Mouse (Mus musculus) embryo, embryonic 10 days (tissue): Measurements from ENCODE around the gene Pex7.

Source experiments
- DNase-seq: peaks from one replicate; pipeline ENCODE4 v3.0.0-alpha.2; 2015; ENCODE audit warnings: low spot score

Pex7 gene

DNA sequence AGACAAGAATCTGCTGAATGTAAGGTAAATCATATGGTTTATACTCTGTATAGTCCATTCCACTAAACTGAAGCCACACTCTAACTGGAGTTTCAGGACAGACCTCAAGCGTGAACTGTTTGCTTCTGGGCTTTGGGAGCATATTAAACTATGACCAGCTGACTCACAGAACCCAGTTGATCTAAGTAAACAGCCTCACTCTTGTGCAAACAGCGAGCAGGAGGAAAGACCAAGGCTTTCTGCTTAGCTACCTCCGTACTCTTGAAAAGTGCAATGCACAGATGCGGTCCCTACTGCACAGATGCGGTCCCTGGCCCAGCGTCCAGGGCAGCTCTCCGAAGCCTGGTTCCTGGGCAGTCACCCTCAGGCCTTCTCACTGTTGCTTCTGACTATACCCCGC lies 30.2 kb downstream of the Pex7 start:
- no peak for DNase-seq

DNA sequence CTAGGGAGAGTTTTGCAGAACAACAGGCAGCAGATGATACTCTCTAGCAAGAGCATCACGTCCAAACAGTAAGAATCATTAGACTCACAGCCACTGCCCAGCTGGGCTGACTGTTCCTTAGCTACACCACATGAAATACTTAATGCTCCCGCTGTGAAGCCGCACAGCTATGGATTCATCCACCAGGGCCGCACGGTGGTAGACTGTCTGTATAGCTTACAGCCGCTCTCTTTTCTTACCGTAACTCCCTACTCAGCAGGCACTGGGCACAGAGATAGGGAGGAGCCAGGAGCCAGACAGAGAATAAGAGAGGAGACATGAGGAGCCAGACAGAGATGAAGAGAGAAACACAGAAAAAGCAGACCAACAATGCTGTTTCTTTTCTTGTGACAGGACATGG lies 30.8 kb downstream of the Pex7 start:
- no peak for DNase-seq

DNA sequence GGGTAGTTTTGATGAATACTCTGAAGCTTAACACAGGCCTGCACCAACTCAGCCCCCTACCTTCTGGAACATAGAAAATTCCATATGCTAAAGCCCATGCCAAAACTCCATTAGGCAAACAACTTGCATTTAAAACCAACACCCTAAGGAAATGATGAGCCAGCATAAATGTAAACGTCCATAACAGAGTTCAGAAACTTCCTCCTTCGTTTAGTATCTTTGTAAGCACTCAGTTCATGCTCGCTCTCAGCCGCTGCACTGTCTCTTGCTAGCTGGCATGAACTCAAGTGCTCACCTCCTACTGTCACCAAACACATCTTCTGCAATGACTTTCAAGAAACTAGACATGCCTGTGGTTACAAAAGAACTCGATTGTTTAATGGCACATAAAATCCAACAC lies 32.1 kb downstream of the Pex7 start:
- DNase-seq = no peak

DNA sequence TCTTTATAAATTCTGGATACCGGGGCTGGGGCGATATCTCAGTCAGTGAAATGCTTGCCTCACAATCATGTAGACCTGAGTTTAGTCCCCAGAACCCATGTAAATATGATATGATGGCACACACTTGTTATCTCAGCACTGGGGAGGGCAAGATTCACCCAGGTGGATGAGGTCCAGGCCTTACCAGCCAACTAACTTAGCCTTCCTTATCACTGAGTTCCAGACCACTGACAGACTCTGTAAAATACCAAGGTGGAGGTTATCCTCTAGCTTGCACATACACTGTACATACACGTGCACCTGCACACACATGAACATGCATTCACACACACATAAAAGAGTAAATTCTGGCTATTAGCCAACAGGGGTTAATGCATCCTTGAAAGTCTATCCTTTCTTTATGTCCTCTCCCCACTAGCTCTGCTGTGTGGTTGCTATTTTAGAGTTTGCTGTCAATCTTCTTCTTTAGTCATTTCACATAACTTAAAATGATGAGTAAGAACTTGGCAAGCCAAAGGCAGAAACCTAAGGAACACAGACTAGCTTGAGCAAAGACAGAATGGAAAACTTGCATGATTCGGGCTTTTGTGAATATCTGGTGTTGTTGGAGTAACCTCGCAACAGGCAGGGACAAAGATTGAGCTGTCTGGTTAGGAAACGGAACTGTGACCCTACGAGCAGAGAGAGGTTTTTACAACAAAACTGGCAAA lies 51.7 kb downstream of the Pex7 start:
- DNase-seq = no peak

DNA sequence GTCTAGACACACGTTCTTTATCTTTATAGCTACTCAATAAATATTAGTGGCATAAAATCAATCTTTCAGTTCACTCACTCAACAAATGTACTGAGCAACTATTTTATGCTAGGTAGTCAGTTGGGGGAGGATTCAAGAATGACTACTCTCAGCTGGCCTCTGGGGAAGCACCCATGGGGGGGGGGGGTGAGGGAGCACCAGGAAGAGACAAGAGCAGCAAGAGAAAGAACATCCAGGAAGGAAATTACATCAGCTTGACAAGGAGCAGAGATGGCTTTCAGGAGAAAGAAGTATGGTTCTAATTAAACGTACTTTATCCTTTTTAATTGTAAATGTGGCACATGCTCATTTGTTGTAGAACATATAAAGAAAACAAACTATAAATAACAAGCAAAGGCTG lies 53.9 kb downstream of the Pex7 start:
- no peak for DNase-seq

DNA sequence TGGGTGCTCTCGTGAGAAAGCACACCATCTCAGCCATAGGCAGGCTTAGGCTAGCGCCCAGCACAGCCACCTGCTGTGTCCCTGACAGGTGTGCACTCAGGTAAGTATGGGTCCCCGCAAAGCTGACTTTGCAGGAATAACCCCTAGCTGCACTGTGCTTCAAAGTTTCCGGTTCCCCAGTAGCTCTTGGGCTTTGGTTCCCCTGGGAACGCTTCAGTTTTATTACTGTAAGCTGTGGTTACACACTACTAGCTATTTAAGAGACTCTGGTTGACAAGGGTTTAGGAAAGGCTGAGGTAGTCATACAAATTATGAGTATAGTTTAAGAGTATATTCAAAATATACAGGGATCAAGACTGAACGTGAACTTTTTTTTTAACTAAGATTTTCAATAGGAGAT lies 54.7 kb downstream of the Pex7 start:
- no peak for DNase-seq

DNA sequence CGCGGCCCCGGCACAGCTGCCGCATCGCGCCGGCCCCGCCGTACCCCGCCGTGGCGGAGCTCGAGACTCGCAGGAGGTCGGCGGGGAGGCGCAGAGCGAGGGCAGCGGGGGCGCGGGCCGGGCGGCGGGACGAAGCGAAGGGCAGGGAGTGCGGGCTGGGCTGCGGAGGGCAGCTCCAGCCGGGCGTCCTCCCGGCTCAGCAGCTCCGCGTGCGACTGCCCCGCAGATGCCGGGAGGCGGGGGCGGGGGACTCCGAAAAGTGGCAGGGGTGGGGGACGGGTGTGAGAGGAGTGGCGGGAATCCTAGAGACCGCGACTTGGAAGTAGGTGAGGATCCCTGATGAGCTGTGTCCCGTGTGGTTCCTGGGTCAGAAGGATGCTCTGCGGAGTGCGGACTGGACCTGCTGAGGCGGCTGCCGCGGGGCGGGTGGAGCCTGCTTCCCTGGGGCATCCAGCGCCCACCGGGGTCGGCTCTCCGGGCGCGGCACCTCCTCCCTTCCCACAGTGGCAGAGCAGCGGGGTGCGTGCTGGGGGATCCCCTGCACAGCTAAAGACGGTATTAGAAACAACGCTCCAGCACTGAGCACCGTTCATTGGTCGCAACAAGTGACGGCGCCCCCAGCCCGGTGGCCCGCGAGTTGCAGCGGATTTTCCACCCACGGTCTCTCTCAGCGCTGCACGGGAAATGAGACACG lies 56.3 kb downstream of the Pex7 start, which contains the start of gene Slc35d3:
Gene Slc35d3 (minus strand): TSS at position 462 of the 694 bp plus-strand sequence.
- DNase-seq = peak; percentile 49

DNA sequence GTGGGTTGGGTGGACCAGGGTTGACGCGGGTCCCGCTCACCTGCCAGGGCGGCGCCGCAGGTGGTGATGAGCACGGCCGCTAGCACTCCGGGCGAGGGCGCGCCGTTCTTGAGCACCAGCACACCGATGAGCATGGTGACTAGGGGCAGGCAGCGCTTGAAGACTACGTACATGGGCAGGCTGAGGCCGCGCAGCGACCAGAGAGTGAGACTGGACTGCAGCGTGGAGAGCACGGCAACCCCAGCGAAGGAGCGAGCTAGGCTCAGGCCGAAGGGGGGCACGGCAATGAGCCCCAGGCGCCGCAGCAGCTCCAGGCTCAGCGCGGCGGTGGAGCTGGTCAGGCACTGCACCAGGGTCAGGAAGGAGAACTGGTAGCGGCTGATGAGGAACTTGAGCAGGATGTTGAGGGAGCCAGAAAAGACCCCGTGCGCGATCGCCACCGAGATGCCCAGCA lies 56.9 kb downstream of the Pex7 start:
- DNase-seq = peak; percentile 67

DNA sequence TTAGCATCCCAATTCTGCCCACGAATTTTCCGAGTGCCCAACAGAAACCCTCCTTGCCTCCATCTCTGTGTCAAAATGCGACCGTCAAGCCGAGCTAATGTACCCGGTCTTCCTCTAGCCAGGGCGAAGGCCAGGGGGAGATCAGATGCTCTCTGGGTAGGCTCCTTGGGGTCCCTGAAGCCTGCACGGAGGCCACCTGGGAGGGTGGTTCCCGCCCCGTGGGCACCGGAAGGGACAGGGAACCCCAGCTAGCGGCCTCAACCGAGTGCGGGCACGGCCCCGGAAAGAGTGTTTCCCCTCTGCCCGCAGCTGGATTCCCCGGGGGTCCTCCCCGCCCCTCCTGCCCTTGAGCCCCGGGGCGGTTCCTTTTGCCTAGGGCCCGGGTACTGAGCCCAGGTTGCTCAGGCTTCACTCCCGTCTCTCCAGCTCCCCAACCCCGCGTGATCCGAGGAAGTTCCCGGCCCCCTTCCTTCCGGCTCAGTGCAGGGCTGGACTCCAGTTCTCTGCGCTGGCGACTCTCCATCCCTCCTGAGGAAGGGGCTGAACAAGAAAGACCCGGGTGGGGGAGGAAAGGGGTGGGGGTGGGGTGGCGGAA lies 57.6 kb downstream of the Pex7 start:
- peak; percentile 40 for DNase-seq

DNA sequence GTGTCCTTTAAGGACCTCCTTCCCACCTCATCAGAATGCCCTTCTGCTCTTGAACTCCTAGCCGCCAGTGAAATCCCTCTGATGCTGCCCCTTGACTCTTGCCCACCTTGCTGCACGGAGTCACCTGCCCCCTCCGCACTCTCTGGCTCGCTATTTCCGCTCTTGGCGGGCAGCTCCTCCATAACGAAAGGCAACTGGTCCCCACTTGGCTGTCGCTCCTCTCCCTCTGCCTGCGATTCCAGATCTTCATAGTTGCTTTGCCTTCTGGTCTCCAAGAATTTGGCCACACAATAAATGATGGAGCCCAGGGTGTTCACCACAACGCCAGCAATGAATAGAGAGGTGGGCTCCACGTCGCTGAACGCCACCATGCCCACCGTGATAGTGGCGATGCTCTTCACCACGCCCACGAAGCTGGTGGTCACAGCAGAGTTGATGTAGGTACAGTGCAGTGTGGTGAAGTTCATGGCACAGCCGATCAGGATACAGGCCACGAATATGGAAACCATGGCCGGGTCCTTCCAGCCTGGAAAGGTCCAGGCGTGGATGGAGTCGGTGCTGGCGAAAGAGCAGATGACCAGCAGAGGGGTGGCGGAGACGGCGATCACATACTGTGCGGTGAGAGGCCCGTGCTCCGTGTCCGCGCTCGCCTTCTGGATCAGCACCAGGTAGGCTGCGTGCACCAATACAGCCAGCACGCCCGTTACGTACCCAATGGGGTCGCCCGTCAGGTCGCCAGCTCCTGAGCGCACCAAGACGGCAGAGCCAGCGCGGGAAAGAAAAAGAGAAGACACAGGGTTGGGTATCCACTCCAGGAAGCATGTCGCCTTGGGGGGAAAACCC lies 58.3 kb downstream of the Pex7 start:
- peak; percentile 34 for DNase-seq

DNA sequence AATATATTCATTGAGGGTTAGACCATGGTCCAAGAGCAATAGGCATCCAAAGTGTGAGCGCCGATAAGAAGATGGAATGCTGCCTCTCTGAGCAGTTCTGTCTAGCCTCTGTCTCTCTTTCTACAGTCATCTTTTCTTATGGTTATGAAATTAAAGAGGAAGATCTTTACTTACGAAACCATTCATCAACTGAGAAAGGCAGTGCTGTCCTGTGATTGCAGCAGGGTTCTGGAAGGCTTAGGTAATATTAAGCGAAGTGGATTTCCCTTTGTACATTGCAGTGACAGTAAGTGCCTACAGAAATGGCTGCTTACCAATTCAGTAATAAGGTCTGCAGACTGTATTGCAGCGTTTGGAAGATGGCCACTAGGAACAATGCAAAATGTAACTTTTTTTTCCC lies 67.7 kb downstream of the Pex7 start:
- DNase-seq = no peak

DNA sequence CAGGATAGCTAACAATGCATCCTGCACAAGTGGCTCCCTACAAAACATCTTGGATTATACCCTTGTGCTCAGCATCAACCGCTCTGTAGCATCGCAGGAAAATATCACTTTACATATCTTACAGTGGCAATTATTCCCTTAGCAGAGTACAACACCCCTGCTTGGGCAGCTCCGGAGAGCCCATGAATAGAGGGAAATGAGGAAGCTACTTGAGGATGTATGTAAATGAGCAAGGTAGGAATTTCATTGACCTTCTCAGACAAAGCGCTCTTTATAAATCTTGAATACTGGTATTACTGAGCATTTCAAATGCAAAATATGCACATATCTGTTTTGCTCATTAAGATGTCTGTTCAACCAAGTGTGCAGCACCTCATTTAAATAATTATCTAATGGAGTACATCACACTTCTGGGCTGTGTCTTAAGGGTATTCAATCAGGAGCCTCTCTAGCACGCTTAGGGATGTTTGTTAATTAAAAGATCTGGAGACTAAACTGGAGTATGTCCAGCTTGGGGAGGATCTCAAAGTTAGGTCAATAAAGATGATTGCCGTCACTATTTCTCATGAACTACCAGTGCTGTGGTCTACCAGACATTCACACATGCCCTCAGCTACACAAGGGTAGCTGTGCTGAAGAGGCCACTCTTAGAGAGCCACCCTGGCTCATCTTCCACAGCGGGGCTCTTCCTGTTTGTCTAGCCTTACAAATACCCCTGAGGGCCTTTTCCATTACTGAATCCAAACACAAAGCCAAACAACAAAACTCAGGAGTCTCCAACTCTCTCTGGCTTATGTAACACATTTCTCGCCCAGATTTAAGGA lies 71.4 kb downstream of the Pex7 start:
- no peak for DNase-seq

DNA sequence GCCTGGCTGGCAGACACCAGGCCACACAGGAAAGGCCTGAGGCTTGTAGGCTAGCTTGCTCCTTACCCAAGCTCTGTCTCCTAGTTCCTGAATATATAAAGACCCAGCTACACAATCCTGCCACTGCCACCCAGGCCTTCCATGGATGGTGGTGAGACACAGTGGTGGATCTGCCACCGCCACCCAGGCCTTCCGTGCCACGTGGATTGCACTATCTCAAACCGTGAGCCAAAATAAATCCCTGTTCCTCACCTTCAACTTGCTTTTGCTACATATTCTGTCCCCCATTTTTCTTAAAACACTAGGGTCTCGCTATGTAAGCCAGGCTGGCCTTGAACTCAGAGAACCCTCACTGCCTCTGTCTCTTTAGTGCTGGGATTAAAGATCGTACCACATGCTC lies 73.3 kb downstream of the Pex7 start:
- DNase-seq = no peak

DNA sequence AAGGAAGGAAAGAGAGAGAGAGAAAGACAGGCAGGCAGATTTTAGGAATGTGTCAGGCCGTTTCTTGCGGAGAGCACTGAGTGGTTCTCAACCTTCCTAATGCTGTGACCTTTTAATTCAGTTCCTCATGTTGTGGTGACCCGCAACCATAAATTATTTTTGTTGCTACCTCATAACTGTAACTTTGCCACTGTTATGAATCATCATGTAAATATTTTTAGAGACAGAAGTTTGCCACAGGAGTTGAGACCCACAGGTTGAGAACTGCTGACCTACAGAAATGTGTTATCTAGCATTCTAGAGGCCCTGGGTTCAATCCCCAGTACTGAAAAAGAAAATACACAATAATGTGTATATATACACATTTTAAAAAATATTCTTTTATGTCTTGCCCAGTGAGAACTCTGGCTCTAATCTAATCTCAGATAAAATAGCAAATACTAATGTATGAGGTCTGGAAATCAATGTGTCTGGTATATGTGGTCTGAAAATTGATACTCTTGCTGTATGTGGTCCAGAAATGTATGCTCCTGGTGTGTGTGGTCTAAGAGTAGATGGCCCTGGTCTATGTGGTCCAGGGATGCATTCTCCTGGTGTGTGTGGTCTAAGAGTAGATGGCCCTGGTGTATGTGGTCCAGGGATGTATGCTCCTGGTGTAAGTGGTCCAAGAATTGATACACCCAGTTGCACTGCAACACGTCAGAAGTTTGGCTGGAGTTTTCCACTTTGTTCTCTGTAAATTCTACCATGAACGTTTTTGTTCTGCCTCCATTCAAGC lies 76.2 kb downstream of the Pex7 start:
- no peak for DNase-seq

DNA sequence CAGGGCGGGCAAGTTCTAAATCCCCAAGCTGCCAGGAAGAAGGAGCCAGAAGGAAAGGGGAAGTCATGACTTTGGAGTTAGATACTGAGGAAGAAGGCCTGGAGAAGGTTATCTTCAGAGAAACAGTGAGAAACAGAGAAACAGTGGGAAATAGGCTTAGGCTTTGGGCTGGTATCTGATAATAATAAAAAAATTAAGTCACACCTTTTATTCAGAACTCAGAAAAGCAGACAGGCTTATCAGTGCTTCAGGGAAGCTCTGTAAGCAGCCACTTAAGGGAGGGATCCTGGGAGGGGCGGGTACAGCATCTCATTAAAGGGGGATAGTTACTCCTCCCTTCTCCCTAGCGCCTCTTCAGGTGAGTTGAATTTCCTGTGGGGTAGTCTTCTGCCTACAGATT lies 86.5 kb downstream of the Pex7 start:
- DNase-seq = no peak

DNA sequence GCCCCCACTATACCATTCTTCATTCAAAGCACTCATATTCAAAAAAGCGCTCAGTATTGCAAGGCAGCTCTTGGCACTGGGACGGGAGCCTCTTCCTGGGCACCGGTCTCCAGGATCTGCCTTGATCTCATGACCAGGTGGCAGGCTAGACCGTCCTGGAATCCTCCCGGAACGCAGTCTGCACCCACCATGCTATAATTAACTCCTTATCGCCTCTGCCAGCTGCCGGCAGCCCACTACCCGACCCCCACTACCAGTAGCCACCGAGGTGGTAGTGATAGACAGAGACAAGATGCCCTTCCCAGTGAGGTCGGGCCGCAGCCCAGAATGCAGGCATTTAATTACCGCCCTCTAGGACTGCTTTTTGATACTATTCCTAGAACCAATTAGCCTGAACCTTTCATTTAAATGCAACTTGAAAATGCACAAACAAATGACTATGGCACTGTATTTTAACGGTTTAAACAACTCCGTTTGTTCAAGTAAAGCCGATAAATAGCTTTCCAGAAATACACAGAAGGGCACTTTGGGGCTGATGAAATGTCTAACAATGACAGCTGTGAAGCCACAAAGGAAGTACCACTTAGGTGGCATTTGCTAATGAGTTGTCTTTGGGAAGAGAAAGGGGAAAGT lies 88.7 kb downstream of the Pex7 start:
- no peak for DNase-seq

DNA sequence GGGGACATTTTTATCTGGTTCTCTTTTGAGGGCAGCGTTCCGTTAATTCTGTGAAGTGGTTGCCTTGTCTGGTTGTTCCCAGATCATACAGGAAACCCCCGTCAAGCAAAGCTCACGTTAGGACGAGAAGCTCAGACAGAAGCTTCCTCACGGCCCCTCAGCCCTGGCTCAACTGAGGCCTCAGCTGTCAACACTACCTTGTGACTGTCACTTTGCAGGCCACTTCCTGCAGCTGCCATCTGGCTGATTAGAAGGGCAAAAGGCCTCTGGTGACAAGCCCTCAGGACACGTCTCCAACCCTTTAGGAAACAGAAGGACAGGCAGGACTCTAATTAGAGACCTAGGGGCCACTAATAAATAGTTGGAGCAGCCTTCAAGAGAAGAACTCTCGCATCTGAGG lies 92.1 kb downstream of the Pex7 start:
- DNase-seq = peak; percentile 35

DNA sequence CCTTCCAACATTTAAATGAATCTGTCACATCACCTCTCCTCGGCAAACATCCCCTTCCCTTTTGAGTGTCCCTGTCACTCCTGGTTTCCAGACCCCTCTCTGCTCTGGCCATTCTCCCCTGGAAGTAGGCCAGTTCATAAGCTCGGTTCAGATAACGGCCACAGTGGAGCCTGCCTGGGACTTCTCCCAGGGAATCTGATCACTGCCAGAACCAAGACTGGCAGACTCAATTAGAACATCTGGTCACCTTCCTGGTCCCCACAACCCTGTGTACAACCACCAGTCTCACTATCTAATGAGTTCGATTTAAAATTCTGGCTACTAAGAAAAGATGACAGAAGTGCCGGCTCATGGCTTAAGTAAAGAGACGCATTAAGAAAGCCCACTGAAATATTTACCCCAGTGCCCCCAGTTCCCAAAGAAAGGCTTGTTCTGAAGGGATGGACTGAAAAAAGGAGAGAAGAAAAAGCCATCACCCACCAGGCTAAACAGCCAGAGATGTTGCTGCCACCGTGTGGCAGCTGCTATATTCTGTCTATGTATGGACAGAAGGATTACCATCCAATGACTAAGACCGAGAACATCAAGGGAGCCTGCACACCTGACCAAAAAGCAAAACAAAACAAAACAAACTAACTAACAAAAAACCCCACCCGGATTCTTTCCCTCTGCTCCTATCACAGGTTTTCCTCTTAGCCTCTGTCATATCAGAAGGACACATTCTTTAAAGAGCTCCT lies 95.9 kb downstream of the Pex7 start:
- DNase-seq = peak; percentile 13

DNA sequence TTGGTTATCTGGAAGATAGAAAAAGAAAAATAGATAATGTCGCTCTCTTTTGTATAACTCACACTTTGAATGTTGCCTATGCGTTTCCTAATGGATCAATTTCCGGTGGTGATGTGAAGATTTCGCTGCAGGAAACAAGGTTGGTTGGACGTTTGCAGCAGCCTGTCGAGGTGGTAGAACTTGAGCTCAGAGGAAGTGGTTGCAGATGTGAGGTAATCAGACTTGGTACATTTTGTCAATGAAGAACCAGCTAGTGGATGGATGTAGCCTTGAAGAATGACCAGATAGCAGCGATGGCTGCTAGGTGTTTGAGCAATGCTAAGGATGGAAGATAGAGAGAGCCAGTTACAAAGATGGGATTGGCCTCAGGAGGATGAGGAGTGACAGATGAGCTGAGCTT lies 102.7 kb downstream of the Pex7 start:
- no peak for DNase-seq
